Mouse (Mus musculus) gastrocnemius, adult 2 months (tissue): Measurements from ENCODE around the gene Aicda. TPM values are rescaled to one million over a fixed set of nuclear protein-coding genes. Genes with fewer than 3 reads are reported as not detected.
A peak's percentile ranks its signal among the peaks of the same experiment; 100 is the strongest.
"Not testable (repeated sequence)": the region's sequence is repeated elsewhere in the genome, so short reads cannot be mapped to it uniquely, and the experiment has no call there.

Experiments used
- DNase-seq: peaks from one replicate; pipeline ENCODE4 v3.0.0; 2022
- H3K27ac ChIP-seq: fragments of 200-600 bp; 2 replicates; pipeline ENCODE4 v1.8.1; 2022; ENCODE audit warnings: mild to moderate bottlenecking
- H3K4me3 ChIP-seq: fragments of 200-600 bp; 2 replicates; pipeline ENCODE4 v1.8.1; 2022; ENCODE audit warnings: mild to moderate bottlenecking, moderate library complexity
- CTCF ChIP-seq: fragments of 200-600 bp; IDR thresholded peaks from 2 replicates; pipeline ENCODE4 v1.8.1; 2022; ENCODE audit warnings: antibody characterized with exemption, mild to moderate bottlenecking, moderate library complexity
- intact Hi-C: fragments of 180-260 bp; cut with DNase I; formaldehyde crosslinking; loops from one replicate; pipeline ENCODE4 v1.15.1; 2025
- long read RNA-seq, 2 experiments: library from polyadenylated mRNA; stranded (forward); transcript quantifications; one replicate each; pipeline ENCODE4 v2.0.0; 2021
- total RNA-seq, 2 experiments: library from RNA; stranded (reverse); gene quantifications; 2 replicates each; pipeline ENCODE4 v1.2.3; 2021

The Aicda gene
- not detected for total RNA-seq
- long read RNA-seq, experiment 1, result 0 reads
- long read RNA-seq, experiment 2, result 0 reads

DNA sequence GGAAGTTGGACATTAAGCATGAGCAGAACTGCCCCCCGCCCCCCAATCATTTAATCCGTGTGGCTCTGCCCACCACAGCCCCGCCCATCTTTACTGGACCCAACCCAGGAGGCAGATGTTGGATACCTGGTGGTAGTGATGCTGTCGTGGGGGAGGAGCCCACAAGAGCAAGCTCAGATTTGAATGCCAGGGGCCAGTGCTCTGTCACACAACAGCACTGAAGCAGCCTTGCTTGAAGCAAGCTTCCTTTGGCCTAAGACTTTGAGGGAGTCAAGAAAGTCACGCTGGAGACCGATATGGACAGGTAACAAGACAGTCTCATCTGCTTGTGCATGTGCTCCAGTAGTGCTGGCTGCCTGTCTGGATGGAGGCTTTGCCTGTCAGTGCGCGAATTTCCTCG lies at the start of gene Aicda:
TSS of gene Aicda (plus strand) at position 196 of the 400 bp plus-strand sequence.
- Histone ChIP-seq H3K27ac (no peak within 1 kb of the TSS), H3K4me3 (no peak within 1 kb of the TSS)
- intact Hi-C loops, result no loop called here
- DNase-seq, result no peak
- no peak for TF ChIP-seq CTCF

DNA sequence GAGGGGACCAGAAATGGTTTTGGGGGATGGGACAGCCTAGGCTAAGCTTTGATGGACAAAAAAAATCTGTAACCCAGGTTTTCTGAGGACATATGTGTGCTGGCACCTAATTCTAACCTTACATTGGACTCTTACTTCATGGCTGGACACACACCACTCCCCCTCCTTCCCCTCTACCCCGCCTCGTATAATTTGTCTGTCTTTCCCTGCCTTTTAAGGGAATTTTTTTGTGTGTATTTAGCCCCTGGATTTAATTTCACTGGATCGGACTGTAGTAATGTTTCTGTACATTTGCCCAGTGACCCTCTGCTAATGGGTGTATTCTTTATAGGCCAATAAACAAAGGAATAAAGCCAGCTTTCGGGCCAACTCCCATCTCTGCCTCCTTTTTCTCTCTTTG lies 48.6 kb upstream of the Aicda start:
- no peak for TF ChIP-seq CTCF
- intact Hi-C loops, result no loop called here

DNA sequence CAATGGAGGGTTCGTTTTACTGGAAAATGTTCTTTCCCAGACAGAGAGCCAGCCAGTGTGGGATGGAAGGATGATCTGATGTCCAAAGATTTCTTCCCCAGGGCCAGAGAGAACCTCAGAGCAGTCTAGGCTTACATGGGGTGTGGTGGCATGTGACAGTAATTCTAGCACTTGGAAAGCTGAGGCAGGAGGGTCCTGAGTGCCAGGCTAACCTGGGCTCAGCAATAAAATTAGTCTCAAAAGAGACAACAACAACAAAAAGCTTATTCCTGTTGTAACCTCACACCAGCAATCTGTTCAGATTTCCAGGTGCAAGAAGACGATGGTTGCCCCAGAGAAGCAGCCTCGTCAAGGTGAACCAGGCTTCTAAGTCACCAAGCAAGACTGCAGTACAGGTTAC lies 48.1 kb upstream of the Aicda start, which contains the start of gene Mfap5:
TSS of gene Mfap5 (plus strand) at position 301 of the 400 bp plus-strand sequence.
- intact Hi-C loops, result no loop called here
- TF ChIP-seq CTCF, result no peak
- DNase-seq, result no peak

More for the DNA sequence above, 48.6 kb upstream of the Aicda start:
- H3K27ac ChIP-seq, result peak overlapping the region; percentile 21; the same call in 1 of the 2 replicates
- no peak overlapping the region for H3K4me3 ChIP-seq
- DNase-seq, result no peak

DNA sequence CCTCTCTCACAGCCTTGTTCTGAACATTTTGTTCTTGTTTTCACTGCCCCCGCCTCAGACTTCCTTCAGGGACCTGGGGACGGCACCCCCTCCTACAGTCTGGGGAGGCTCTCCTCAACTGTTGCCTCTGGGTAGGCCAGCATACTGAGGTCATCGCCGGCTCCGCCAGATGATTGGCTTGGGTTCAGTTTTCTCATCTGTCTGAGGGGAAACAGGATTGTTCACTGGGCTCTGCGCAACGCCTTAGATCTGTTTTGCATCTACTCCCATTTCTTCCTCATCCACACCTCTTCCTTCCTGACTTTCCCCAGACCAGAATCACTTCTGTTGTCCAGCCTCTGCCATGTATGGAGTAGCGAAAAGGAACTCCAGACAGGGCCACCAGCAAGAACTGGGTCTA lies 45.1 kb upstream of the Aicda start:
- peak overlapping the region; percentile 73 for H3K27ac ChIP-seq
- H3K4me3 ChIP-seq, result no peak overlapping the region
- DNase-seq, result peak; percentile 79
- intact Hi-C loops, result no loop called here
- TF ChIP-seq CTCF, result no peak

More for the DNA sequence above, 48.1 kb upstream of the Aicda start, which contains the start of gene Mfap5:
- H3K27ac ChIP-seq, result peak within 1 kb of the TSS; percentile 21; the same call in 1 of the 2 replicates
- H3K4me3 ChIP-seq, result no peak within 1 kb of the TSS

DNA sequence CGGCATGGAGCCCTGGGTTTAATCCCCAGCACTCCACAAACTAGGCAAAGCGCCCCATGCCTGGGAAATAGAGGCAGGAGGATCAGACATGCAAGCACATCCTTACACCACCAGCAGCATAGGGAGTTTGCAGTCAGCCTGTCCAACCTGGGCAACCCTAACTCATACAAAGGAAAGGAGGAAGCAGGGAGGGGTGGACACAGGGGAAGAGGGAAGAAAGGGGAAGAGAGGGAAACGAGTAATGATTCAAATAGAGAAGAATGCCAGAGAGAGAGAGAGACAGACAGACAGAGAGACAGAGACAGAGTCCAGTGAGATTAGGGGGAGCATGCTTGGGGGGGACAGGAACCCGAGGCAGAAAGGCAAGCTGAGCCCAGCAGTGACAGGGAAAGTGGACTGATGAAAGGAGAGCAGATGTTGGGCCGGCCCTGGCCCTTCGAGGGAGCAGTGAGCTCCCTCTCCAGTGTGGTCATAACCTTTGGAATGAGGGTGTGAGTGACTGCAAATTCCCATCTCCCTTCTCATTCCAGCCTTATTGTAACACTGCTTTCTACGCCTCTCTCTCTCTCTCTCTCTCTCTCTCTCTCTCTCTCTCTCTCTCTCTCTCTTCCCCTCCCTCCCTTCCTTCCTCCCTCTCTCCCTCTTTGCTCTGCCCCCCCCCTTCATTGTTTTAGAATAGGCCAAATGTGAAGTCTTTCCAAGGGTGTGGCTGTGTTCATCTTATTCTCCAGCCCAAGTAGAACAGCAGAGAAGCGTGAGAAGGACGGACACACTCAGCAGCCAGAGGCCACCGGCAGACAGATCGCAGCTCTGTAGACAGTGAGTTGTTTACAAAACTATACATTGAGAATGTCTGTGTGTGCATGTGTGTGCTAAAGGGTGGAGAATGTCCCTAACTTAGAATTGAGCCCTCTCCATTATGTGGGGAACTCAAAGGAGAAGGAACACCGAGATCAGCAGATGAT lies 40.4 kb upstream of the Aicda start:
- peak; percentile 58 for DNase-seq
- peak overlapping the region; percentile 82 for H3K27ac ChIP-seq

DNA sequence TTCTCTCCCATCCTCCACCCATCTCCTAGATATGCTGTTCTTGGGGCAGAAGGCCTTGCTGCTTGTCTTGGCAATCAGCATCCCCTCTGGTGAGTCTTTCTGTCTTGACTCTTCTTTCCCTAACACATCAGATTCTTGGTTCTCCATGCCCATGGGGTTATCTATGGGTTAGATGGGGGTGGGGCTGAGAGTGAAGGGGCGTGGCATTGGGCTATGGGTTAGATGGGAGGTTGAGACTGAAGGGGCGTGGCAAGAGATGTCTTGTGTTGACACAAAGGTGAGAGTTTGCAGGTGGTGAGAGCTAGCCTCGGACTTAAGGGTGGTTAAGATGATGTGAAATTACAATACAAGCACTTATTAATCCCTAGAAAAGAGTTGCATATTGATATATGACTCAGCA lies 39.3 kb upstream of the Aicda start:
- Histone ChIP-seq H3K4me3 (peak overlapping the region; percentile 56), H3K27ac (peak overlapping the region; percentile 82)
- peak; percentile 48 for DNase-seq
- intact Hi-C loops, result no loop called here
- no peak for TF ChIP-seq CTCF

More for the DNA sequence above, 40.4 kb upstream of the Aicda start:
- peak overlapping the region; percentile 56 for H3K4me3 ChIP-seq
- intact Hi-C loops, result no loop called here
- no peak for TF ChIP-seq CTCF

DNA sequence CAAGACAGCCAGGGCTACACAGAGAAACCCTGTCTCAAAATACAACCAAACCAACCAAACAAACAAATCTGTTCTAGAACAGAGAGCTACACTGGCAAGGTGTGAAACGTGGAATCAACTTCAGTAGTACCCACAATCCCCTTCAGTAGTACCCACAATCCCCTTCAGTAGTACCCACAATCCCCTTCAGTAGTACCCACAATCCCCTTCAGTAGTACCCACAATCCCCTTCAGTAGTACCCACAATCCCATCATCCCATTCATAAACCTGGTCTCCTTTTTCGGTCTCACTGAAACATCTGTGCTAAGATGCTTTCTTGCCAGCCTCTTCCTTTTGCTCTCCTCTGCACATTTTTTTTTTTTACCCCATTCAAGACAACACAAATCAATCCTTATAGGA lies 37.8 kb upstream of the Aicda start:
- intact Hi-C loops, DNase-seq: not testable (repeated sequence)
- Histone ChIP-seq H3K27ac (peak overlapping the region; percentile 82; the same call in 1 of the 2 replicates), H3K4me3 (peak overlapping the region; percentile 56)

DNA sequence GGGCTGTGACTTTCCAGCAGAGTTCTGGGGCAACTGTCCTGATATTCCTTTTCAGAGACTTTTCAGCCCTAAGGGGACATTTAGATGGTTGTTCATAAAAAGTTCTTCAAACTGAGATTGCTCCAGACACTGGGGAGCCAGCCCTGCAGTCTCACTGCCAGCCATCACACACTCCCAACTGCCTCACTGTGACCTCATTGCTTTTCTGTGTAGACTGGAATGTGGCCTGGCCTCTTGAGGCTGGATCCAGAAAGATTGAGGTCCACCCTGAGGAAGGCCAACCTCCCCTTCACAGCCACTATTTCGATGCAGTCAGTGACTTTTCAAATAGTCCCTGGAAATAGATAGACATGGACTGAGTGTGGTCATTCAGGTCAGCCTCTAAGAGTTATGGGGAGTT lies 35.9 kb upstream of the Aicda start:
- Histone ChIP-seq H3K4me3 (peak overlapping the region; percentile 40), H3K27ac (peak overlapping the region; percentile 58)
- peak; percentile 48 for DNase-seq
- intact Hi-C loops, result no loop called here
- TF ChIP-seq CTCF, result no peak

DNA sequence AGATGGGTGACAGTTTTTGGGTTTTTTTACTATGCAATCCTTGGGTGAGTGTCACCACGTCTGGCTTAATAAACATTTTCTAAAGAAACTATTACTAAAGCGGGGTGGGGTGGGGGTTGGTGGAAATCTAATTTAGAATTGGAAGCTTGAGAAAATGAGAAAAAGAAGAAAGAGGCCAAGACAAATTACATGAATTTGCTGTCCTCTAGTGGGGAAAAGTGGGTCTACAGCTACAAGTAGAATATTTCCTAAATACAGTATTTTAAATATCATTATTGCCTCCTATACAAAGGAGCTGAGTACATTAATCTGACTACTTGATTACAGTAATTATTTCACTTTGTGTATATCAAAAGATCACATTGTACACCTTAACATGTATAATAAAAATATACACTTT lies 34.2 kb upstream of the Aicda start:
- no peak for DNase-seq
- TF ChIP-seq CTCF, result peak; percentile 68

DNA sequence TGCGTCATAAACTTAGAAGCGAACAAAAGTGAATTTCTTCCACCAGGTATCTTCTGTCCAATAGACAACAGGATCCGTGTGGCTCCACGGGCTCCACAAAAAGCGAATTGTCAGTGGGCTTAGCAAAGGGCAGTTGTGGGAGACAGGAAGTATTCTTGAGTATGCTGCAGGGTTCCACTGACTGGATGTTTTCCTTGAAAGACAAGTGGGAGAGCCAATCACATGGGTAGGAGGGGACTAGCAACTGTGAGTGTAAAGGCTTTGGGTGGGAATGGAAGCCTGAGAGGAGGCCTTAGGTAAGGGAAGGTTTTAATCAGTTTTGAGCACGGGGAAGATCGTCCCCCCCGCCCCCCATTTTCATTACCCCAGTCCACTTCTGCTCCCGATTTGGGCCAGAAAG lies 31.0 kb upstream of the Aicda start:
- no peak overlapping the region for H3K4me3 ChIP-seq
- no peak for DNase-seq

More for the DNA sequence above, 34.2 kb upstream of the Aicda start:
- intact Hi-C loops, result no loop called here
- H3K27ac ChIP-seq, result no peak overlapping the region
- no peak overlapping the region for H3K4me3 ChIP-seq

DNA sequence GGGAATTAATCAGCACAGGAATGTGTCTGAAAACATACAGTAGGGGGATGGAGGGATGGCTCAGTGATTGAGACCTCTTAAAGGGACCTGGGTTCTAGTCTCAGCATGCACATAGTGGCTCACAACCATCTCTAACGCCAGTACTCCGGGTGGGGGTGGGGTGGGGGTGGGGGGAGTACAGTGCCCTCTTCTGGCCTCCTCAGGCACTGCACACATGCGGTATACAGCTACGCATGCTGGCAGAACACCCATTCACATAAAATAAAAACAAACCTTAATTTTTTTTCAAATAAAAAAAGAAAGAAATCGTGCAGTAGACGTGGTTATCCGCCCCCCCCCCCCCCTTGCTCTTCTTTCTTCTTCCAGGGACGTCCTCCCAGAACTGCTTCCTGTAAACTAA lies 30.3 kb upstream of the Aicda start:
- DNase-seq, result no peak
- TF ChIP-seq CTCF, result peak; percentile 27; the same call in 1 of the 2 replicates
- intact Hi-C loops, result no loop called here
- Histone ChIP-seq H3K4me3 (no peak overlapping the region), H3K27ac (no peak overlapping the region)

More for the DNA sequence above, 31.0 kb upstream of the Aicda start:
- H3K27ac ChIP-seq, result no peak overlapping the region
- intact Hi-C loops, result no loop called here
- TF ChIP-seq CTCF, result no peak

DNA sequence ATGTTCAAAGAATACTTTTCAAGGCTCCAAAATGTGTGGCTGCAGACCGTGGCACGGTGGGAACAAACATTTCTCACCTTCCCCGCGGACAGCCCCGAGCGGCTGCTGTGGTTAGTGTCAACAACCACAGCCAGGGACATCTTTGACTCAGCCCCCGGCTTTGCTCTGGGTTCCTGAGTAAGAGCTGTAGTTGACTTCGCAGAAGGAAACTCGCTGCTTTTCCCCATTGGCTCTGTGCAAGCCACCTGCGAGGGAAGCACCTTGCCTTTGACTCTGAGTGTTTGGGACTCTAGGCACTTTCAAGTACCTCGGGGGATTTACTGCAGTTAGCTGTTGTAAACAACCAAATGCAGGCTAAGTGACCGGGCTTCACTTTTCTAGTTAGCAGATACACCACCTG lies 26.0 kb upstream of the Aicda start:
- intact Hi-C loops, result no loop called here
- no peak overlapping the region for H3K27ac ChIP-seq
- no peak for DNase-seq
- H3K4me3 ChIP-seq, result no peak overlapping the region
- no peak for TF ChIP-seq CTCF

DNA sequence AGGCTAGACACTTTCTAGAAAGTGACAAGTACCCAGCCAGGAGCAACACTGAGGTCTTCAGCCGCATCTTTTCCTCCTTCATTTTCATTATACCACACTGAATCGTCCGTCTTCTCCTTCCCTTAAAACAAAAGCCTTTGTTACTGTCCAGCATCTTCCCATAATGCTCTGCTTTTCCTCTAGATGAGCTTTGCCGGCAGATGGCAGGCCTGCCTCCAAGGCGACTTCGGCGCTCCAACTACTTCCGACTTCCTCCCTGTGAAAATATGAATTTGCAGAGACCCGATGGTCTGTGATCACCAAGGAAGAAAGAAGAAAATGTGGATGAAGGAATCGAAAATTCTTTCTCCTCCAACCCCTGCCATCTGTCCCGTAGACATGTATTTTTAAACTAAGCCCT lies 25.5 kb upstream of the Aicda start:
- no peak for DNase-seq
- intact Hi-C loops, result no loop called here
- no peak overlapping the region for H3K4me3 ChIP-seq
- no peak overlapping the region for H3K27ac ChIP-seq
- TF ChIP-seq CTCF, result no peak
